In genomic region chr19:4333100-4333775, GRCm38 (mm10) we compare ENCODE assay signal across 8 mouse cellular contexts. TPM values are rescaled to one million over a fixed set of nuclear protein-coding genes. Genes with fewer than 3 reads are reported as not detected.
DNase-seq lines count a peak whose midpoint lies in the region; ATAC-seq and TF ChIP-seq lines count a peak whose summit lies in the region.

No protein-coding gene starts in this region.

- WGBS in heart, postnatal 0 days: 1% methylated on average over 13 of the region's 13 CpGs
- WGBS in limb, embryonic 15.5 days: 2% methylated on average over 13 of the region's 13 CpGs

- no peak for TF ChIP-seq EP300 in heart, postnatal 0 days (IDR thresholded peaks at IDR 0.05; ENCODE audit: low read depth)

- H3K27me3 ChIP-seq in G1E (ENCODE audit: insufficient read depth, low read length) (no peaks in the 10 kb centered on the region), myocyte (ENCODE audit: control insufficient read depth, insufficient read depth, insufficient read length) (no peaks in the 10 kb centered on the region)
- no peaks in the 10 kb centered on the region for H3K27me3 ChIP-seq in heart, postnatal 0 days (ENCODE audit: control insufficient read depth, insufficient read depth, low read length)
- H3K27me3 ChIP-seq in limb, embryonic 15.5 days: no peaks in the 10 kb centered on the region

- H3K4me1 ChIP-seq in G1E (ENCODE audit: insufficient read depth, low read depth, low read length): peaks cover 52% of the 10 kb centered on the region
- H3K4me1 ChIP-seq in heart, postnatal 0 days (ENCODE audit: control insufficient read depth, insufficient read depth): peaks cover 26% of the 10 kb centered on the region
- H3K4me1 ChIP-seq in limb, embryonic 15.5 days: peaks cover 26% of the 10 kb centered on the region

- peak overlapping the region; percentile 45 for H3ac ChIP-seq in myocyte (ENCODE audit: control insufficient read depth, insufficient read length)

- peaks cover 34% of the 10 kb centered on the region for H3K79me2 ChIP-seq in myocyte (ENCODE audit: control insufficient read depth, insufficient read depth)

- peak overlapping the region; percentile 75 for H3K9ac ChIP-seq in heart, postnatal 0 days (replicated peaks; ENCODE audit: low read depth, low read length)
- H3K9ac ChIP-seq in limb, embryonic 15.5 days: peak overlapping the region; percentile 54

- peak; percentile 36 for DNase-seq in layer of hippocampus, adult 9-11 months
- DNase-seq in layer of hippocampus, adult 8-10 months (ENCODE audit: low spot score in 2 of 2): no peak
- DNase-seq in G1E (ENCODE audit: low spot score): peak; percentile 13
- DNase-seq in embryo, embryonic 11.5 days (ENCODE audit: low read depth, low spot score): peak; percentile 14
- peak; percentile 25 for DNase-seq in heart, postnatal 0 days (ENCODE audit: low spot score)
- no peak for DNase-seq in thymus, adult 18-20 months

- H3K4me2 ChIP-seq in heart, postnatal 0 days (ENCODE audit: low read depth, low read length): peak overlapping the region; percentile 90
- H3K4me2 ChIP-seq in limb, embryonic 15.5 days: peak overlapping the region; percentile 66
- H3K4me2 ChIP-seq in myocyte (ENCODE audit: low read depth): peak overlapping the region; percentile 98

- peak overlapping the region; percentile 71 for H3K4me3 ChIP-seq in G1E (ENCODE audit: low read depth, low read length)
- H3K4me3 ChIP-seq in heart, postnatal 0 days (ENCODE audit: low read depth, low read length): peak overlapping the region; percentile 68
- peak overlapping the region; percentile 52 for H3K4me3 ChIP-seq in limb, embryonic 15.5 days
- H3K4me3 ChIP-seq in myocyte: peak overlapping the region; percentile 93

- TF ChIP-seq POLR2A in myocyte (IDR thresholded peaks at IDR 0.05; ENCODE audit: insufficient read length, low read depth): no peak

- no peak for TF ChIP-seq CTCF in G1E (IDR thresholded peaks at IDR 0.05; ENCODE audit: low read depth, low read length)
- TF ChIP-seq CTCF in heart, postnatal 0 days (IDR thresholded peaks at IDR 0.05; ENCODE audit: low read depth): no peak

- H3K9me3 ChIP-seq in G1E (replicated peaks): no peaks in the 10 kb centered on the region
- H3K9me3 ChIP-seq in heart, postnatal 0 days (replicated peaks; ENCODE audit: control insufficient read depth, low read length): no peaks in the 10 kb centered on the region
- H3K9me3 ChIP-seq in limb, embryonic 15.5 days: no peaks in the 10 kb centered on the region

- peak overlapping the region; percentile 91 for H3K27ac ChIP-seq in heart, postnatal 0 days (ENCODE audit: low read depth)
- H3K27ac ChIP-seq in limb, embryonic 15.5 days: peak overlapping the region; percentile 93

- peaks cover 57% of the 10 kb centered on the region for H3K36me3 ChIP-seq in G1E (replicated peaks)
- H3K36me3 ChIP-seq in heart, postnatal 0 days (replicated peaks; ENCODE audit: control insufficient read depth, insufficient read depth, low read length): peaks cover 26% of the 10 kb centered on the region
- peaks cover 38% of the 10 kb centered on the region for H3K36me3 ChIP-seq in limb, embryonic 15.5 days
- peaks cover 21% of the 10 kb centered on the region for H3K36me3 ChIP-seq in myocyte (ENCODE audit: control insufficient read depth, insufficient read depth)

- no peak for ATAC-seq in G1E (ENCODE audit: extremely low read depth, insufficient number of reproducible peaks, low FRiP score, poor library complexity, severe bottlenecking)
- peak; percentile 24; the same call in 1 of the 2 replicates for ATAC-seq in heart, postnatal 0 days (ENCODE audit: insufficient read depth, low read depth)
- ATAC-seq in limb, embryonic 15.5 days (ENCODE audit: insufficient number of reproducible peaks, low FRiP score, low TSS enrichment, low read depth): no peak

TF ChIP-seq in myocyte, 11 proteins besides CTCF, POLR2A, EP300 and RAD21:
- TF ChIP-seq REST (IDR thresholded peaks at IDR 0.05; ENCODE audit: insufficient read depth, insufficient read length) (no peak), POLR2AphosphoS2 (IDR thresholded peaks at IDR 0.05; ENCODE audit: insufficient read length, low read depth) (no peak), TCF3 (IDR thresholded peaks at IDR 0.05; ENCODE audit: insufficient read length, low read depth) (no peak), MAX (IDR thresholded peaks at IDR 0.05; ENCODE audit: low read depth) (no peak)

RNA-seq across cellular contexts. Expression of gene Grk2, which starts 27.2 kb away (rescaled TPM):
- total RNA-seq in layer of hippocampus, adult 8-10 months (2022): 100 to 1,000 TPM; 174 to 191 (median 186) TPM
- 141 and 149 TPM in 2 replicates for total RNA-seq in G1E (2014; fragmentation: Nextera tagmentation)
- total RNA-seq in G1E (2017): 225 and 341 TPM in 2 replicates
- 335 and 342 TPM in 2 replicates for polyA plus RNA-seq in G1E (2012)
- 50.4 and 50.6 TPM in 2 replicates for total RNA-seq in heart, postnatal 0 days (2014; rRNA removed; ENCODE audit: low replicate concordance)
- 6.9 and 7.8 TPM in 2 replicates for polyA plus RNA-seq in heart, postnatal 0 days (2015; fragmentation: Nextera tagmentation; extraction: Ambion mirVana)
- 18.5 and 20.5 TPM in 2 replicates for polyA plus RNA-seq in limb, embryonic 15.5 days (2015; fragmentation: Nextera tagmentation; extraction: Ambion mirVana)
- polyA plus RNA-seq in myocyte (2012; fragmentation: generic; extraction: Trizol): 56.3 TPM

RNA-seq across cellular contexts. Expression of gene Ankrd13d, which starts 50.3 kb away (rescaled TPM):
- 10 to 100 TPM; 60.3 to 77.2 (median 67.3) TPM for total RNA-seq in layer of hippocampus, adult 8-10 months (2022)
- total RNA-seq in G1E (2014; fragmentation: Nextera tagmentation) (3.0 and 5.9 TPM in 2 replicates), G1E (2017) (2.3 and 3.4 TPM in 2 replicates)
- polyA plus RNA-seq in G1E (2012) (0.95 and 1.1 TPM in 2 replicates), myocyte (2012; fragmentation: generic; extraction: Trizol) (1.7 TPM)
- 2.1 and 2.3 TPM in 2 replicates for total RNA-seq in heart, postnatal 0 days (2014; rRNA removed; ENCODE audit: low replicate concordance)
- 0.40 and 0.41 TPM in 2 replicates for polyA plus RNA-seq in heart, postnatal 0 days (2015; fragmentation: Nextera tagmentation; extraction: Ambion mirVana)
- 11.8 TPM in 2 replicates for polyA plus RNA-seq in limb, embryonic 15.5 days (2015; fragmentation: Nextera tagmentation; extraction: Ambion mirVana)

Comparison
In these comparisons a context has a peak if more than half of its experiments do, and no peak if none do; other contexts are left out.
1. DNase-seq: peak in layer of hippocampus, adult 9-11 months (single experiment), G1E (single experiment), embryo, embryonic 11.5 days (single experiment) and heart, postnatal 0 days (single experiment); none in layer of hippocampus, adult 8-10 months (0 of 2) and thymus, adult 18-20 months (0 of 2).
2. Peak in every context shown above with its lines, with median percentiles within 50 percentile points of each other: H3K4me3 ChIP-seq and H3K4me2 ChIP-seq.